Mouse (Mus musculus): ENCODE results near the gene Tenm4.

- TF ChIP-seq MAZ (IDR thresholded peaks at IDR 0.05; ENCODE audit: low read depth, low read length): no peak
- TF ChIP-seq POLR2A (IDR thresholded peaks at IDR 0.05; ENCODE audit: low read depth, low read length): no peak
Observed at GRCm38 (mm10) chr7:96751236-96751635, 580.2 kb downstream of the Tenm4 start.

Data from CH12.LX (cell line).